Mouse (Mus musculus) bone marrow macrophage, adult 2 months (primary cell): ENCODE results near the gene Vps53.

ENCODE experiments used
- CTCF ChIP-seq: IDR thresholded peaks from 2 replicates; pipeline ENCODE4 v1.5.1; 2012; ENCODE audit warnings: low read depth, mild to moderate bottlenecking, low read length, moderate library complexity
- POLR2A ChIP-seq: IDR thresholded peaks from 2 replicates; pipeline ENCODE4 v1.6.1; 2012; ENCODE audit warnings: mild to moderate bottlenecking, low read depth, low read length, borderline replicate concordance

DNA sequence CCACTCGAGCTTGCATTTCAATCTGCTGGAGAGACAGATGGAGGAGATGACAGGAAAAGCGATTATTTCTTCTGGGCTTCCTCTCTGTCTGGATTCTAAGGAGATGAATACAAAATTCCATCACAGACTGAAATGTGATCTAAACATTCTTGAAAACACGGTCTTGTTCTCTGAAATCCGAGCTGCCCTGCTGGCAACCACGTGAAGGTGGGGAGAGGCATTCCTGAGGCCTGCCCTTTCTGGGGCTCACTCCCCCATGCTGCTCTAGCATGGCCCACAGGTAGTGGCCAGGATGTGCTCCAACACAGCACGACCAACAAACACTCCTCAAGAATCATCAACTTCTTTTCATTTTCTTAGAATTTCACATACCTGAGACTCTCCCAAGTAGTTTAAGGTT is 19.2 kb downstream of the Vps53 start:
- no peak for TF ChIP-seq POLR2A
- no peak for TF ChIP-seq CTCF
